Mouse (Mus musculus): ENCODE measurements at regions not wholly inside any gene's neighbourhood (a gene's known extent, or its start where the extent isn't known, plus 50 kb on each side); places are given as distances from the start of the nearest gene placed in this dataset.

DNA sequence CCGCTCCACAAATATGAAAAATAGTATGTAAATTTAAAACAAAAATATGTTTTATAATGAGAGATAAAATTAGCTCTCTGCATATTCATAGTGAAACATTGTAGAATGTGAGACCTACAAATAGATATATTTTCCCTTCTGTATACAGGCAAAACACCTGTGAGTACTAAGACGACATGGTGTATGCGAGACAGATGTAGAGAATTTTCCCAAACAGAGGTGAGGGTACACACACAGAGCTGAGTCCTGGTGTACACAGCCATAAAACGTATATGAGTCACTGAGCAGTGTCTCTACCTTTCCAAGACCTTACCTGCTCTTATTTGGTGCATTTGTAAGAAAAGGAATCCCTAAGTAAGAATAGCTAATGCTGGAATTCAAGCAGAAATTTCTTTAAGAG lies 1493.6 kb upstream of the Sel1l start:
- TF ChIP-seq CTCF (IDR thresholded peaks at IDR 0.05; ENCODE audit: low read depth) (no peak), EP300 (IDR thresholded peaks at IDR 0.05; ENCODE audit: low read depth) (no peak)

Data from liver, postnatal 0 days (tissue).